Mouse (Mus musculus): ENCODE measurements around the gene Zc3h8. TPM values are rescaled to one million over a fixed set of nuclear protein-coding genes. Genes with fewer than 3 reads are reported as not detected.

Zc3h8 gene
- polyA plus RNA-seq, 1 experiment: 3.4 TPM

DNA sequence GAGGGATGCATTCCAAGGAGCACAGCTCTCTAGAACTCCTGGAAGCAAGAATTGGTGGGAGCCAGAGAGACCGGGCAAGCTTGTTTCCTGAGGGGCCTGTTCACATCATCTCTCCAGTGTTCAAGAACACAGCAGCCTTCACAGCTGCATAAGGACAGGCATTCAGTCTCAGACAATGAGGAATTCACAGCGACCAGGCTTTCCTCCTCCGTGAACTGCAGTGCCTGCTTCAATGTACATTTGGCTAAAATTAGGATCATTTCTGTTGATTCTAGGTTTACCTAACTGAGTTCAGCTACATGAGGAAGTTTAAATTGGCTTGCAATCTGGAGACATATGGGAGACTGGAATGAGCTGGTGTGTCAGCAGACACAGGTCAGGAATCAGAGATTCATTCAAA, 27.3 kb downstream of the Zc3h8 start:
- TF ChIP-seq POLR2A (IDR thresholded peaks at IDR 0.05; ENCODE audit: borderline replicate concordance, control insufficient read depth, low read depth, low read length): no peak
- no peak for TF ChIP-seq CTCF (IDR thresholded peaks at IDR 0.05; ENCODE audit: control insufficient read depth, insufficient read depth, low read length)
- Histone ChIP-seq H3K4me1 (ENCODE audit: control insufficient read depth, insufficient read depth, low read length) (no peaks in the 10 kb centered on the region), H3K4me3 (replicated peaks; ENCODE audit: control insufficient read depth, low read depth, low read length) (no peak overlapping the region), H3K27ac (ENCODE audit: control insufficient read depth, insufficient read depth, low read depth, low read length, poor library complexity) (no peak overlapping the region)
- 91% methylated on average over 3 of the region's 3 CpGs for WGBS

DNA sequence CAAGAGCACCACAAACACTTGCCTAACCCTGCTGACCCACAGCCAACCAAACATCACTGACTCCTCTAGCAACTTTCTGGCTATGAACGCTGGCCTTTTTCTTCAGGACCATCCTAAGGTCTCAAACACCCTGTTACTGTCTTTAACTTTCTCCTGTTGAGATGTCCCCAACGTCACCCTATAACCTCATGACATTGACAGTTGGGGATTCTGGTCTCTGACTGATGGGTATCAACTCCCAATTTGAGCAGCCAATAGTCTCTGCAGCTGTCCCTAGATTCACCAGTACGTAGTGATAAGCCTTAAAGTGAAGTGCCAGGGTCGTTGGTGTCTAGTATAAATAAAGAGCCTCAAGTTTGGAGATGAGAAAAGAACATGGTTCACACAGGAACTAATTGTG, 28.9 kb downstream of the Zc3h8 start:
- TF ChIP-seq POLR2A (IDR thresholded peaks at IDR 0.05; ENCODE audit: borderline replicate concordance, control insufficient read depth, low read depth, low read length) (no peak), CTCF (IDR thresholded peaks at IDR 0.05; ENCODE audit: control insufficient read depth, insufficient read depth, low read length) (no peak)
- WGBS: 71% methylated on average over 4 of the region's 4 CpGs
- Histone ChIP-seq H3K4me3 (replicated peaks; ENCODE audit: control insufficient read depth, low read depth, low read length) (no peak overlapping the region), H3K4me1 (ENCODE audit: control insufficient read depth, insufficient read depth, low read length) (no peaks in the 10 kb centered on the region), H3K27ac (ENCODE audit: control insufficient read depth, insufficient read depth, low read depth, low read length, poor library complexity) (no peak overlapping the region)

DNA sequence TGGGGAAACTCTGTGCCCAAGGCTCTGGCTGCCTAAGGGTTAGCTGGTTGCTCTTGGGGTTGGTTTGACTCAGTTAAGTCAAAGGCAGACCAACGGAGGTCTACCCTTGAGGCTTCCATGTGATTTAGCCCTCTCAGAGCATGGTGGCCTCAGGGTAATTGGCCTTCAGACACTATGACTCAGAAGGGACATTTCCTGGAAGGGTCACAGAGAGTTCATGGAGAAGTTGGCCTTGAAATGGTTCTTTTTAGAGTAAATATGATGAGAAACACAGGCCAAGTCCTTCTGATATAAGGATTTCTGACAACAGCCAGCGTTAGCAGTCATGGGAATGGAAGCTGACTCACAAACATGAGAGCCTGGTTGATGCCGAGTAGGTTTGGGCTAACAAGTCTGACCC, 40.2 kb downstream of the Zc3h8 start:
- no peak for TF ChIP-seq POLR2A (IDR thresholded peaks at IDR 0.05; ENCODE audit: borderline replicate concordance, control insufficient read depth, low read depth, low read length)
- no peak for TF ChIP-seq CTCF (IDR thresholded peaks at IDR 0.05; ENCODE audit: control insufficient read depth, insufficient read depth, low read length)
- WGBS: 80% methylated on average over 3 of the region's 3 CpGs
- Histone ChIP-seq H3K4me3 (replicated peaks; ENCODE audit: control insufficient read depth, low read depth, low read length) (no peak overlapping the region), H3K27ac (ENCODE audit: control insufficient read depth, insufficient read depth, low read depth, low read length, poor library complexity) (no peak overlapping the region), H3K4me1 (ENCODE audit: control insufficient read depth, insufficient read depth, low read length) (no peaks in the 10 kb centered on the region; the same call in 1 of the 2 replicates)

DNA sequence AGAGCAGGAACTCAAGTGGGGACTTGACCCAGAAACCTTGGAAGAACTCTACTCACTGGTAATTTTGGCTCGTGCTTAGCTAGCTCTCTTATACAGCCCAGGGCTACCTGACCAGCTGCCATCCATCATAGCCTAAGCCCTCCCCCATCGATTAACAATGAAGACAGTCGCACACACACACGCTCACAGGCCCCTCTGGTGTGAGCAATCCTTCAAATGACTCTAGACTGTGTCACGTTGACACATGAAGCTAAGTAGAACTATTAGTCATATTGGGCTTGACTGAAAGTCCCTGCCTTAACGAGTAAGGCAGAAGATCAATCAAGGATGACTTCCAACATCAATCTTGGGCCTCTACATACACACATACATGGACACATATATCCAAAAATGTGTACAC, 41.0 kb downstream of the Zc3h8 start:
- Histone ChIP-seq H3K27ac (ENCODE audit: control insufficient read depth, insufficient read depth, low read depth, low read length, poor library complexity) (no peak overlapping the region), H3K4me1 (ENCODE audit: control insufficient read depth, insufficient read depth, low read length) (no peaks in the 10 kb centered on the region; the same call in 1 of the 2 replicates), H3K4me3 (replicated peaks; ENCODE audit: control insufficient read depth, low read depth, low read length) (no peak overlapping the region)
- WGBS: 78% methylated on average over 6 of the region's 6 CpGs
- TF ChIP-seq POLR2A (IDR thresholded peaks at IDR 0.05; ENCODE audit: borderline replicate concordance, control insufficient read depth, low read depth, low read length) (no peak), CTCF (IDR thresholded peaks at IDR 0.05; ENCODE audit: control insufficient read depth, insufficient read depth, low read length) (no peak)

DNA sequence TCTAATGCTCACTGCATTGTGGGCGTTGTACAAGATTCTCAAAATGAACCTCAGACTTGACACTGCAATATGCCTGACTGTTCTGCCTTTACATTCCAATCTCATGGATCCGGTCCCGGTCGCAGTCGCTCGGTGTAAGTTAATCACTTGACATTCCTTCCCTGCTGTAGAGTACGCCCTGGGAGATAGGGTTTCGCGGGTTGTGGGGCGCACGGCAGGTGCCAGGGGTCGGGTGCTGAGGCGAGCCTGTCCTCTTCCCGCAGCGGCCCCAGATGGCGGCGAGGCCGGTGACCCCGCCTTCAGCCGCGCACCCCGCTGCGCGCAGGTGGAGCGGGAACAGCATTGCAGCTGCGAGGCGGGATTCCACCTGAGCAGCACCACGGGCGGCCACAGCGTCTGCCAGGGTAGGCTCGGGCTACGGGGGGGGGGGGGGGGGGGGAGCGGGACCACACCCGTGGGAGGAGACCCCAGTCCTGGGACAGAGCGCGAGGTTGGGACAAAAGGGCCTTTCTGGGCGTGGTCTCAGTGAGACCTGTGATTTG, 51.6 kb downstream of the Zc3h8 start:
- no peak overlapping the region for H3K4me3 ChIP-seq (replicated peaks; ENCODE audit: control insufficient read depth, low read depth, low read length)
- TF ChIP-seq POLR2A (IDR thresholded peaks at IDR 0.05; ENCODE audit: borderline replicate concordance, control insufficient read depth, low read depth, low read length) (no peak), CTCF (IDR thresholded peaks at IDR 0.05; ENCODE audit: control insufficient read depth, insufficient read depth, low read length) (no peak)
- no peak overlapping the region for H3K27ac ChIP-seq (ENCODE audit: control insufficient read depth, insufficient read depth, low read depth, low read length, poor library complexity)
- no peaks in the 10 kb centered on the region for H3K4me1 ChIP-seq (ENCODE audit: control insufficient read depth, insufficient read depth, low read length)
- 17% methylated on average over 36 of the region's 37 CpGs for WGBS

DNA sequence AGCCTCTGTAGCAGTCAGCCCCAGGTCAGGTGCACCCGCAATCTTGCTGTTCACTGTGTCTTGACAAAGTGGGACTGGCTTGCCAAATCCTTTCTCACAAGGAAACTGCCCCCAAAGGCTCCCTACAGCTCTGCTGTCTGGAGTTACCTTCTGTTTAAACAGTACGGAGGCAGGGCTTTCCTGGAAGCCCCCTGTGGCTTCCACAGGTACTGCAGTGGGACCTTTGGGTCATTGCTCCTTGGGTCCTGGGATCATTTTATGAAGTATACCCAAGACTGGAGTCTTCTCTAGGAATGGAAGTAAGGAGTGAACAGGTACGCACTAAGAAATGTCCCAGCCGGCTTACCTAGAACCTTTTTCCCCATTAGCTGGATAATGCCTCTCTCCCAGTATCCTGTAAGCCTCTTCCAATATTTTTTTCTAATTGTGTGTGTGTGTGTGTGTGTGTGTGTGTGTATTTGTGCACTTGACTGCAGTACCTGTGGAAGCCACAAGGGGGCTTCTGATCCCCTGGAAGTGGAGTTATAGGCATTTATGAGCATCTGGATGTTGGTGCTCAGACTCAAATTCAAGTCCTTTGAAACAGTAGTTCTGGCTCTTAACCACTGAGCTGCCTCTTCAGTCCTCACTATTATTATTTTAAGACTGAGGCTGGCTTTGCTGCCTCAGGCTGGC, 53.1 kb downstream of the Zc3h8 start:
- TF ChIP-seq CTCF (IDR thresholded peaks at IDR 0.05; ENCODE audit: control insufficient read depth, insufficient read depth, low read length): no peak
- no peak for TF ChIP-seq POLR2A (IDR thresholded peaks at IDR 0.05; ENCODE audit: borderline replicate concordance, control insufficient read depth, low read depth, low read length)
- H3K27ac ChIP-seq (ENCODE audit: control insufficient read depth, insufficient read depth, low read depth, low read length, poor library complexity): no peak overlapping the region
- H3K4me3 ChIP-seq (replicated peaks; ENCODE audit: control insufficient read depth, low read depth, low read length): no peak overlapping the region
- WGBS: 85% methylated on average over 4 of the region's 4 CpGs
- no peaks in the 10 kb centered on the region for H3K4me1 ChIP-seq (ENCODE audit: control insufficient read depth, insufficient read depth, low read length)

DNA sequence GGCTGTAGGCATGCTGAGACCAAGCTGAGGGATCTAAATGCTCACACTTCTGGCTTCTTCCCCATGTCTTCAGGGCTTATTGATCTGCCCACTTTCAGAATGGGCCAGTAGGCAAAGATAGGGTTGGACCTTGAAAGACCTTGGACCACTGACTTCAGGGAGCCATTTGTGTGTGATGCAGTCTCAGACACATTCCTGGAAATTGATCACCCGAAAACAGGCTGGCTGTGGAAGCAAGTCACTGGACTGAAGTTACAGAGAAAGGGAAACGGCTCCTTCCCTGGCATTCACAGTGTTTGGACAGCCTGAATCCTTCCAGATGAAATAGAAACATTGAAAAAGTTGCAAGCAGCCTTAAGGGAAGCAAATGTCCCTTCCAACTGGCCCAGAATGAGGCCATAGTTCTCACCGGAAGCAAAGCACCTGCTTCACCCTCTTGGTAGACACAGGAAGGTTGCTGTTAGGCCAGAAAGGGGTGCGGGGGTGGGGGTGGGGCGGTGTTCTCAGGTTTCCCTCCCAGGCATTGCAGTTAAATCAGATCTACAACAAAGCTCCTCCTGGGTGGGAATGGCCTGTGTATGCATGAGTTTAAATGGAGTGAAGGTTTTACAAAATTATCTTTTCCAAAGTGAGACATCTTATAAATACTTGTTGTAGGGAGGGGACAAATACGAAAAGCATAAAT, 55.9 kb downstream of the Zc3h8 start:
- TF ChIP-seq CTCF (IDR thresholded peaks at IDR 0.05; ENCODE audit: control insufficient read depth, insufficient read depth, low read length) (no peak), POLR2A (IDR thresholded peaks at IDR 0.05; ENCODE audit: borderline replicate concordance, control insufficient read depth, low read depth, low read length) (no peak)
- WGBS: 76% methylated on average over 6 of the region's 6 CpGs
- Histone ChIP-seq H3K4me1 (ENCODE audit: control insufficient read depth, insufficient read depth, low read length) (no peaks in the 10 kb centered on the region), H3K4me3 (replicated peaks; ENCODE audit: control insufficient read depth, low read depth, low read length) (no peak overlapping the region), H3K27ac (ENCODE audit: control insufficient read depth, insufficient read depth, low read depth, low read length, poor library complexity) (no peak overlapping the region)

DNA sequence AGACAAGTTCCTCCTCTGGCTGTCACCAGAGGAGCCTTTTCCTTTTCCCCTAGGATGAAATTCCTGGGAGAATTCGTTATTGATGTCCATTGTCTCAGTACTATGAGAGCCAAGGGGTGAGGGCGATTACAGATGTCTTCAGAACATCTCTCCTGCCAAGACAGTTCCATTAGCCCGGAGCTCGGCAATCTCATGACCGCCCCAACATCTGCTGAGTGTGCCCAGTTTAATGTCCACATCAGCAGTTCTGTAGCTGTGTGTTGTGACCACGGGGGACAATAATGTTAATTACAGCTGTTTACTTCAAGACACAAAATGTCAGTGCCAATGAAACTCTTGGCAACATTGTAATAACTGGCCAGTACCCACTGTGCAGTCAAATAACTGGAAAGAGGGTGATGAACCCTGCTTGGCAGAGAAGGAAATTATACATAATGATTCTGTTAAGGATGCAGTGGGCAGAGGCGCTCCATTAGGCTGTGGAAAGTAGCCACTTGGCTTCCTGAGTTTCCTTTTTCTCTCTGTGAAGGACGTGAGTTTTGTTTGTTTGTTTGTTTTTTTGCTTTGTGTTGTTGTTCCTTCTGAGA, 58.6 kb downstream of the Zc3h8 start:
- WGBS: 73% methylated on average over 8 of the region's 8 CpGs
- Histone ChIP-seq H3K4me3 (replicated peaks; ENCODE audit: control insufficient read depth, low read depth, low read length) (no peak overlapping the region), H3K27ac (ENCODE audit: control insufficient read depth, insufficient read depth, low read depth, low read length, poor library complexity) (no peak overlapping the region), H3K4me1 (ENCODE audit: control insufficient read depth, insufficient read depth, low read length) (no peaks in the 10 kb centered on the region)
- no peak for TF ChIP-seq POLR2A (IDR thresholded peaks at IDR 0.05; ENCODE audit: borderline replicate concordance, control insufficient read depth, low read depth, low read length)
- TF ChIP-seq CTCF (IDR thresholded peaks at IDR 0.05; ENCODE audit: control insufficient read depth, insufficient read depth, low read length): no peak
